Mouse (Mus musculus) testis, adult 2 months (tissue): ENCODE measurements around the gene Pvr. TPM values are rescaled to one million over a fixed set of nuclear protein-coding genes. Genes with fewer than 3 reads are reported as not detected.

Experiments
- H3K27ac ChIP-seq: fragments of 200-500 bp; 2 replicates; pipeline ENCODE4 v1.5.1; 2012; ENCODE audit warnings: low read depth, low read length; ENCODE audit not compliant: control insufficient read depth, insufficient read depth
- H3K27me3 ChIP-seq: fragments of 200-500 bp; 2 replicates; pipeline ENCODE4 v1.6.1; 2012; ENCODE audit warnings: mild to moderate bottlenecking, low read length, moderate library complexity; ENCODE audit not compliant: control insufficient read depth, insufficient read depth
- H3K36me3 ChIP-seq: fragments of 200-500 bp; 2 replicates; pipeline ENCODE4 v1.6.1; 2012; ENCODE audit warnings: mild to moderate bottlenecking, low read length; ENCODE audit not compliant: control insufficient read depth, insufficient read depth
- H3K4me1 ChIP-seq: fragments of 200-500 bp; 2 replicates; pipeline ENCODE4 v1.6.1; 2012; ENCODE audit warnings: low read length; ENCODE audit not compliant: control insufficient read depth, insufficient read depth
- H3K4me3 ChIP-seq: fragments of 200-500 bp; 2 replicates; pipeline ENCODE4 v1.5.1; 2012; ENCODE audit warnings: low read depth, mild to moderate bottlenecking, low read length, moderate library complexity, mixed read lengths; ENCODE audit not compliant: control insufficient read depth
- CTCF ChIP-seq: fragments of 200-500 bp; IDR thresholded peaks from 2 replicates; pipeline ENCODE4 v1.5.1; 2012; ENCODE audit warnings: low read depth, mild to moderate bottlenecking, inconsistent platforms, low read length, moderate library complexity; ENCODE audit not compliant: control insufficient read depth, insufficient read depth, insufficient replicate concordance
- POLR2A ChIP-seq: fragments of 200-500 bp; IDR thresholded peaks from 2 replicates; pipeline ENCODE4 v1.6.1; 2012; ENCODE audit warnings: low read depth, mild to moderate bottlenecking, inconsistent platforms, low read length, moderate library complexity; ENCODE audit not compliant: control insufficient read depth
- polyA plus RNA-seq: library from polyadenylated mRNA; depleted of rRNA; stranded (reverse); fragments of >200 nt; gene quantifications from 2 replicates; pipeline ENCODE4 v1.2.3, GENCODE M21; 2012

Gene Pvr
- polyA plus RNA-seq, 1 experiment, result 6.1 TPM

DNA sequence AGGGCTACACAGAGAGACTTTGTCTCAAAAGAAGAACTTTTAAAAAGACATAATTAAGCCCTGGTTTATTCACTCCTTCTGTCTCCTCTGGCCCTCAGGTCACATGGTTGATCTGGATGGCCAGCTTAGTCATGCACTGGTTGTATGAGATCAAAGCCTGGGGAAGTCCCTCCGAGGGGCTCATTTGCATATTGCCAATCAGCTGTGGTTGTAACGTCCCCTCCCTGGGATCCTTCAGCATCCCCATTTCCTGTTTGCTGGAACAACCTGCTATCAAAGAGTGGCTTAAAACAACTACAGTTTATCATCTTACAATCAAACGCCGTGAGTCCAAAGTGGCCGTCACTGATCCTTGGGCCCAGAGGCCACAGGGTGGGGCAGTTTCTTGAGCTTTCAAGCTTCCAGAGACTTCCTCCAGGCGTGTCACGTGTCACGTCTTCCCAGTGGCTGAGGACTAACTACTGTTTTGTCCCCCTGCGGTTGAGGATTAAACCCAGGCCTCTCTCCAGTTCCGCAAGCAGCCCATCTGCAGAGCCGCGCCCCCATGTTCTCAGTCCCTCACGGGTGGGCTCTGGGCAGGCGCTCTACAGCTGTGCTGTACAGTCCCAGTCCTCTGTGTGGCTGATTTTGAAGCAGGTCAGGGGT lies 44.1 kb downstream of the Pvr start:
- Histone ChIP-seq H3K36me3 (no peaks in the 10 kb centered on the region), H3K27ac (no peak overlapping the region), H3K27me3 (no peaks in the 10 kb centered on the region), H3K4me1 (no peaks in the 10 kb centered on the region), H3K4me3 (no peak overlapping the region)
- TF ChIP-seq CTCF (no peak), POLR2A (no peak)

DNA sequence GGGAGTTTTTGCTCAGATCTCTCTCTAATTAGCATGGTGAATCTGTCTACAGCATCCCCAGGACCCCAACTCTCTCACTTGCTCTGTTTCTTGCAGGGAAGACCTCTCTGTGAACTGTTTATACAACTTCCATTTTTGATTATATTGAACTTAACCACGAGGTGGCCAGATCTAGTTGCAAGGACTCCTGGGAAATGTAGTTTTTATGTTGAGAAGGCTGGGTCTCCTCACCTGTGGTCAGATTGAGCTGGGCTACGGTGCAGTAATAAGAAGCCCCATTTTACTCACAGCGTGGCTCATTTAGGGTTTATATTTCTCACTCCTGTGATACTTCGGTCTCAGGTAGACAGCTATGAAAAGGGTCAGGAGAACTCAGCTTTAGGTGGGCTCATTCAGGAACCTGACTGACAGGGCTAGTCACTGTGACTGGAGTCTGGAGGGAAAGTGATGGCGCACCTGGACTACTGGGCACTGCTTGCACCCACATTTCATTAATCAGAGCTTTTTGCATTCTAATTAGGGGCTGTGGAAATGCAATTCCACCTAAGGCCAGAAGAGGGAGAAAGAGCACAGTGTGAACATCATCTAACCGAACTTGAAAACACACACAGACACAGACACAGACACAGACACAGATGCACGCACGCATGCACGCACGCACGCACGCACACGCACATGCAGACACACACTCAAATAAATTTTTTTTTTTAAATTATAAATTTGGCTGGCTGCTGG lies 44.8 kb downstream of the Pvr start:
- H3K36me3 ChIP-seq, result no peaks in the 10 kb centered on the region

DNA sequence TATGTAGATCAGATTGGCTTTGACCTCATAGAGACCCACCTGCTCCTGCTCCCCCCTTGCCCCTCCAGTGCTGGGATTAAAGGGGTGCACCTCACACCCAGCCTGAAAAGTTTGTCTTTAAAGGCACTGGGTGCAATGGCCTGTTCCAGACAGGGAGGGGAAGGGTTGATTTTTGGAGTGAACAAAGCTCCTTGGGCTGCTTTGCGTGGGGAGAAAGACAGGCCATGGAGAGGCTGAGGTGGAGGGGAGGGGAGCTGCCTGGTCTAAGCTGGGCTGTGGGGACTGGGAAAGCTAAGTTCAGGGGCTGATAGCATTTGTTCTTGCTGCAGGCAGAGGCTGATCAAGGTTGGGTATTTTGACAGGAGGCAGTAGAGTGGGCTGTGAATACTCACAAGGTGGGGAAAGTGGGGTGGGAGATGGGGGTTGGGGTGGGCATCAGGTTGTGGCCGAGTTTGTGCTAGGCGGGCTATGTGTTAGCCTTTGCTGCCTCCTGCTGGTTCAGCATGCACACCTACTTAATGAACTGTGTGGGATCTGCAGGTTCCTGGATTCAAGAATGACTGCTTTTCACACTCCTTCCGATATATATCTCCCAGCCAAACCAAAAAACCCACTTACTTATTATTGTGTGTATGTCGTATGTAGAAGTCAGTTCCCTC lies 48.9 kb downstream of the Pvr start:
- Histone ChIP-seq H3K4me3 (no peak overlapping the region), H3K4me1 (peaks cover 3% of the 10 kb centered on the region), H3K27me3 (no peaks in the 10 kb centered on the region), H3K36me3 (no peaks in the 10 kb centered on the region), H3K27ac (no peak overlapping the region)
- no peak for TF ChIP-seq POLR2A
- TF ChIP-seq CTCF, result peak; percentile 47; the same call in 1 of the 2 replicates

More for the DNA sequence above, 44.8 kb downstream of the Pvr start:
- H3K27ac ChIP-seq, result no peak overlapping the region
- peak; percentile 18; the same call in 1 of the 2 replicates for TF ChIP-seq CTCF
- no peak for TF ChIP-seq POLR2A
- H3K4me3 ChIP-seq, result no peak overlapping the region
- H3K4me1 ChIP-seq, result no peaks in the 10 kb centered on the region
- no peaks in the 10 kb centered on the region for H3K27me3 ChIP-seq

DNA sequence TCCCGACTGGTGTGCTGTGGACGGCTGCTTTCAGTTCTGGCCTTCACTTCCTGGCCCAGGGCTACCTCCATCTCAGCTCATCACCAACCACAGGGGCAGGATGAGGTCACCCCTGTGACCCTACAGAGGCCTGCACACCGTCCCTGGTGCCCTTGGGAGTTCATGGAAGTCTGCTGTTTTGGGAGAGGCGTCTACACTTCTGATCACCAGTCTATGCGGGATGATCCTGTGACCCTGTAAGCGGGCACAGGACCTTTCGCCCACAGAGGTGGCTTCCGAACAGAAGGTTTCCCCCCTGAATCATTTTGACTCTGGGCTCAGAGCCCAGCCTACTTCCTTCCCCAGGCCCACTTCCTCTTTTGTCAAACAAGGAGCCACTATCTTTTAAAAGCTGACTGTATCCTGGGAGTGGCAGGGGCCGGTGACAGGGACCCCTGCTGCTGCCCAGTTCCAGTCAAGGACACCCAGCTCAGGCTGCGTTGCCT lies 49.8 kb downstream of the Pvr start:
- no peaks in the 10 kb centered on the region for H3K27me3 ChIP-seq
- H3K4me1 ChIP-seq, result peaks cover 9% of the 10 kb centered on the region
- TF ChIP-seq POLR2A (no peak), CTCF (no peak)
- no peak overlapping the region for H3K27ac ChIP-seq
- no peaks in the 10 kb centered on the region for H3K36me3 ChIP-seq
- H3K4me3 ChIP-seq, result no peak overlapping the region

DNA sequence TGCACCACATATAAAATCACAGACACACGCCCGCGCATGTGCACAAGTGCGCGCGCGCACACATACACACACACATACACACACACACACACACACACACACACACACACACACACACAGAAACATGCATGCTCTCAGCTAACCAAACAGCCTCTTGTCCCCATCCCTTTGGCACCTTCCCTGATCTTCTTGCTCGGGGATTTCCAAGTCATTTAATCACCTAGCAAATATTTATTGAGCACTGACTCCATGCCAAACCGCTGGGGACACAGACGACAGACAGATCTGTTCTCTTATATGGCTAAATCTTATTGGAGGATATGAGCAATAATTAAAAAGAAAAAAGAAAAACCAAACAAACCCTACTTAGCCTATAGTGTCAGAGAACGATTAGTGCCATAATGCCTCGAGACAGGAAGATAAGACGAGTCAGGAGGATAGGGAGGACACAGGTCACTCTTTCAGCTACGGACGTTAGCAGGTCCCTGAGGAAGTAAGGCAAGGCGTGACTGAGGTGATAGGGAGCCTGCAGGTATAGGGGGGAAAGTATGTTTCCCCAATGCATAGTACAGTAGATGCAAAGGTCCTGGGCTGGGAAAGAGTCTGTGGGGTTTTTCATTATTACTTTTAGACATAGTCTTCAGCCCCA lies 53.1 kb downstream of the Pvr start:
- H3K27ac ChIP-seq, result no peak overlapping the region
- peaks cover 11% of the 10 kb centered on the region for H3K4me1 ChIP-seq
- TF ChIP-seq CTCF, result no peak
- no peak for TF ChIP-seq POLR2A
- H3K27me3 ChIP-seq, result no peaks in the 10 kb centered on the region
- no peak overlapping the region for H3K4me3 ChIP-seq
- no peaks in the 10 kb centered on the region for H3K36me3 ChIP-seq

DNA sequence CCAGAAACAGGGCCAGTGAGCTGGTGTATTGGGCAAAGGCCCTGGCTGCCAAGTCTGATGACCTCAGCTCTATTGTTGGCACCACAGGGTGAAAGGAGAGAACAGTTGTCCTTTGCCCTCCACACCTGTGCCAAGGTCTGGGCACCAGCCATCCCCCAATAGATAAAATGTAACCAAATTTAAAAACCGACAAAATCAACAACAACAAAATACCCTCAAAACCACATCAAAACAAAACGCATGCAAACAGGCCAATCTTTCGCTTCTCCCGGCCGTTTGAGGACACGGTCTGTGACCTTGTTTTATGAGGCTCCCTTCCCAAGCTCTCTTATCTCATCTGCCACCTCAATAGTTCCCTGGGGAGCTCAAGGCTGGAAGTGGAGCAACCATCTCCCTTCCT lies 54.5 kb downstream of the Pvr start:
- H3K27ac ChIP-seq, result 0 out of 2 replicates have a peak overlapping the region, but pooled peaks have one; percentile 22
- no peaks in the 10 kb centered on the region for H3K27me3 ChIP-seq
- H3K4me1 ChIP-seq, result peaks cover 11% of the 10 kb centered on the region
- no peak overlapping the region for H3K4me3 ChIP-seq
- H3K36me3 ChIP-seq, result no peaks in the 10 kb centered on the region
- TF ChIP-seq POLR2A, result no peak
- TF ChIP-seq CTCF, result no peak
